Mouse (Mus musculus) erythroblast, embryonic 14.5 days (primary cell): Measurements from ENCODE around the gene Sept5. TPM values are rescaled to one million over a fixed set of nuclear protein-coding genes. Genes with fewer than 3 reads are reported as not detected.

ENCODE experiments used
- H3K27me3 ChIP-seq: 2 replicates; pipeline ENCODE4 v1.6.1; 2012; ENCODE audit warnings: inconsistent platforms; ENCODE audit not compliant: control insufficient read depth
- H3K36me3 ChIP-seq: 2 replicates; pipeline ENCODE4 v1.6.1; 2012; ENCODE audit warnings: mild to moderate bottlenecking, inconsistent platforms; ENCODE audit not compliant: control insufficient read depth
- H3K4me1 ChIP-seq: 2 replicates; pipeline ENCODE4 v1.6.1; 2012; ENCODE audit warnings: inconsistent platforms; ENCODE audit not compliant: control insufficient read depth
- H3K4me3 ChIP-seq: replicated peaks from 2 replicates; pipeline ENCODE3; 2012; ENCODE audit warnings: moderate library complexity, mild to moderate bottlenecking, inconsistent platforms
- H3K9me3 ChIP-seq: 2 replicates; pipeline ENCODE4 v1.6.1; 2012; ENCODE audit warnings: low read length, inconsistent platforms, mixed read lengths; ENCODE audit not compliant: control insufficient read depth
- GATA1 ChIP-seq: IDR thresholded peaks from 2 replicates; pipeline ENCODE4 v1.6.1; 2012; ENCODE audit warnings: low read length, inconsistent platforms, mixed read lengths
- TAL1 ChIP-seq: IDR thresholded peaks from 3 replicates; pipeline ENCODE4 v1.6.1; 2012; ENCODE audit warnings: low read length, inconsistent platforms, mixed read lengths
- polyA plus RNA-seq: library from polyadenylated mRNA; stranded (reverse); fragments of >175 nt; gene quantifications from 2 replicates; pipeline ENCODE4 v1.2.3, GENCODE M21; 2012

Sept5 gene
- polyA plus RNA-seq, 1 experiment = not detected

GRCm38 (mm10) chr16:18583673-18584357, 45.9 kb downstream of the Sept5 start:
- peaks cover 7% of the 10 kb centered on the region; the same call in 1 of the 2 replicates for H3K9me3 ChIP-seq
- H3K4me1 ChIP-seq = no peaks in the 10 kb centered on the region
- H3K36me3 ChIP-seq = no peaks in the 10 kb centered on the region
- H3K27me3 ChIP-seq = peaks cover 97% of the 10 kb centered on the region
- no peak overlapping the region for H3K4me3 ChIP-seq
- TF ChIP-seq TAL1 (no peak), GATA1 (no peak)

- TF ChIP-seq GATA1 = no peak
- TF ChIP-seq TAL1 = no peak
- Histone ChIP-seq H3K36me3 (no peaks in the 10 kb centered on the region), H3K27me3 (peaks cover 96% of the 10 kb centered on the region), H3K4me3 (no peak overlapping the region), H3K4me1 (no peaks in the 10 kb centered on the region), H3K9me3 (peaks cover 5% of the 10 kb centered on the region; the same call in 1 of the 2 replicates)
These were observed 46.6 kb downstream of the Sept5 start for GRCm38 (mm10) chr16:18583169-18583568.

- Histone ChIP-seq H3K27me3 (peaks cover 96% of the 10 kb centered on the region), H3K4me3 (no peak overlapping the region)
These were observed 47.2 kb downstream of the Sept5 start for GRCm38 (mm10) chr16:18582426-18583148.

GRCm38 (mm10) chr16:18581623-18582205, 48.0 kb downstream of the Sept5 start:
- no peaks in the 10 kb centered on the region for H3K36me3 ChIP-seq
- TF ChIP-seq GATA1 (no peak), TAL1 (no peak)

More at GRCm38 (mm10) chr16:18582426-18583148, 47.2 kb downstream of the Sept5 start:
- TF ChIP-seq GATA1 (no peak), TAL1 (no peak)
- H3K9me3 ChIP-seq = peaks cover 5% of the 10 kb centered on the region; the same call in 1 of the 2 replicates
- no peaks in the 10 kb centered on the region for H3K36me3 ChIP-seq
- no peaks in the 10 kb centered on the region for H3K4me1 ChIP-seq

GRCm38 (mm10) chr16:18581050-18581622, 48.6 kb downstream of the Sept5 start:
- Histone ChIP-seq H3K9me3 (peaks cover 2% of the 10 kb centered on the region; the same call in 1 of the 2 replicates), H3K4me3 (no peak overlapping the region), H3K4me1 (no peaks in the 10 kb centered on the region), H3K27me3 (peaks cover 93% of the 10 kb centered on the region), H3K36me3 (no peaks in the 10 kb centered on the region)
- no peak for TF ChIP-seq TAL1
- no peak for TF ChIP-seq GATA1

More at GRCm38 (mm10) chr16:18581623-18582205, 48.0 kb downstream of the Sept5 start:
- Histone ChIP-seq H3K27me3 (peaks cover 94% of the 10 kb centered on the region), H3K4me3 (no peak overlapping the region), H3K9me3 (peaks cover 5% of the 10 kb centered on the region; the same call in 1 of the 2 replicates), H3K4me1 (no peaks in the 10 kb centered on the region)

GRCm38 (mm10) chr16:18580389-18580788, 49.4 kb downstream of the Sept5 start:
- peaks cover 85% of the 10 kb centered on the region for H3K27me3 ChIP-seq
- TF ChIP-seq GATA1 = no peak
- TF ChIP-seq TAL1 = no peak

GRCm38 (mm10) chr16:18577599-18578160, 52.1 kb downstream of the Sept5 start:
- TF ChIP-seq GATA1 = no peak
- no peak for TF ChIP-seq TAL1
- no peak overlapping the region for H3K4me3 ChIP-seq

More at GRCm38 (mm10) chr16:18580389-18580788, 49.4 kb downstream of the Sept5 start:
- H3K9me3 ChIP-seq = peaks cover 2% of the 10 kb centered on the region; the same call in 1 of the 2 replicates
- no peak overlapping the region for H3K4me3 ChIP-seq
- H3K4me1 ChIP-seq = no peaks in the 10 kb centered on the region
- H3K36me3 ChIP-seq = no peaks in the 10 kb centered on the region

GRCm38 (mm10) chr16:18577071-18577470, 52.7 kb downstream of the Sept5 start:
- Histone ChIP-seq H3K27me3 (peaks cover 60% of the 10 kb centered on the region), H3K36me3 (no peaks in the 10 kb centered on the region), H3K4me1 (no peaks in the 10 kb centered on the region), H3K4me3 (no peak overlapping the region), H3K9me3 (0 out of 2 replicates have a peak, but pooled peaks cover 2% of the 10 kb centered on the region)
- TF ChIP-seq GATA1 = no peak
- TF ChIP-seq TAL1 = no peak

More at GRCm38 (mm10) chr16:18577599-18578160, 52.1 kb downstream of the Sept5 start:
- Histone ChIP-seq H3K27me3 (peaks cover 66% of the 10 kb centered on the region), H3K4me1 (no peaks in the 10 kb centered on the region), H3K36me3 (no peaks in the 10 kb centered on the region), H3K9me3 (peaks cover 2% of the 10 kb centered on the region; the same call in 1 of the 2 replicates)
